Mouse (Mus musculus) limb, embryonic 13.5 days (tissue): ENCODE data around the gene Rpl10a. TPM values are rescaled to one million over a fixed set of nuclear protein-coding genes. Genes with fewer than 3 reads are reported as not detected.

Experiments used
- ATAC-seq: fragments of 200-750 bp; cut with Nextera tagmentation; 2 replicates; pipeline ENCODE4 v1.8.0; 2017; ENCODE audit warnings: low read depth, moderate number of reproducible peaks, moderate TSS enrichment; ENCODE audit not compliant: low FRiP score
- H3K27ac ChIP-seq: fragments of 300-500 bp; sonication (generic); 2 replicates; pipeline ENCODE4 v1.5.1; 2015; ENCODE audit warnings: inconsistent platforms, mild to moderate bottlenecking, moderate library complexity
- H3K27me3 ChIP-seq: fragments of 300-500 bp; sonication (generic); 2 replicates; pipeline ENCODE4 v1.6.1; 2015; ENCODE audit warnings: mild to moderate bottlenecking, inconsistent platforms
- H3K36me3 ChIP-seq: fragments of 300-500 bp; sonication (generic); 2 replicates; pipeline ENCODE4 v1.6.1; 2015; ENCODE audit warnings: inconsistent platforms, mild to moderate bottlenecking, moderate library complexity
- H3K4me1 ChIP-seq: fragments of 300-500 bp; sonication (generic); 2 replicates; pipeline ENCODE4 v1.6.1; 2015; ENCODE audit warnings: inconsistent platforms
- H3K4me2 ChIP-seq: fragments of 300-500 bp; sonication (generic); replicated peaks from 2 replicates; pipeline ENCODE4 v1.6.1; 2015; ENCODE audit warnings: inconsistent platforms, mild to moderate bottlenecking, moderate library complexity
- H3K4me3 ChIP-seq: fragments of 300-500 bp; sonication (generic); 2 replicates; pipeline ENCODE4 v1.5.1; 2015; ENCODE audit warnings: moderate library complexity, mild to moderate bottlenecking, inconsistent platforms
- H3K9ac ChIP-seq: fragments of 300-500 bp; sonication (generic); 2 replicates; pipeline ENCODE4 v1.6.1; 2015; ENCODE audit warnings: mild to moderate bottlenecking, inconsistent platforms
- H3K9me3 ChIP-seq: fragments of 300-500 bp; sonication (generic); 2 replicates; pipeline ENCODE4 v1.6.1; 2016; ENCODE audit warnings: inconsistent platforms
- WGBS: fragments of 180-500 bp; shearing (Covaris S2); methylation state at CpG from one replicate; pipeline ENCODE4 v1.1.7; 2015; 5-methylcytosine and 5-hydroxymethylcytosine counted together
- polyA plus RNA-seq: library from polyadenylated mRNA; unstranded; fragments of >200 nt; fragmentation: Nextera tagmentation; extraction: Ambion mirVana; gene quantifications from 2 replicates; pipeline ENCODE4 v1.2.1, GENCODE M21; 2015

Gene Rpl10a
- polyA plus RNA-seq, 1 experiment from 2014 or later, result 580 TPM

GRCm38 (mm10) chr17:28368449-28368848 is 40.2 kb downstream of the Rpl10a start:
- Histone ChIP-seq H3K9ac (no peak overlapping the region), H3K4me3 (no peak overlapping the region), H3K9me3 (no peaks in the 10 kb centered on the region), H3K27ac (no peak overlapping the region), H3K27me3 (peaks cover 29% of the 10 kb centered on the region), H3K4me1 (peaks cover 17% of the 10 kb centered on the region), H3K36me3 (no peaks in the 10 kb centered on the region), H3K4me2 (no peak overlapping the region)
- WGBS, result 5% methylated on average over 13 of the region's 13 CpGs
- no peak for ATAC-seq

- 81% methylated on average over 5 of the region's 5 CpGs for WGBS
- ATAC-seq, result no peak
- H3K36me3 ChIP-seq, result no peaks in the 10 kb centered on the region
- no peak overlapping the region for H3K4me3 ChIP-seq
- no peaks in the 10 kb centered on the region for H3K9me3 ChIP-seq
- H3K4me1 ChIP-seq, result peaks cover 10% of the 10 kb centered on the region
- no peak overlapping the region for H3K27ac ChIP-seq
- no peak overlapping the region for H3K9ac ChIP-seq
- no peak overlapping the region for H3K4me2 ChIP-seq
- H3K27me3 ChIP-seq, result peaks cover 29% of the 10 kb centered on the region
Observed at GRCm38 (mm10) chr17:28369056-28369455, 40.8 kb downstream of the Rpl10a start.

GRCm38 (mm10) chr17:28371286-28371685 is 43.0 kb downstream of the Rpl10a start:
- WGBS, result 61% methylated on average over 2 of the region's 2 CpGs
- no peak overlapping the region for H3K4me3 ChIP-seq

GRCm38 (mm10) chr17:28371941-28372340 is 43.7 kb downstream of the Rpl10a start:
- peaks cover 38% of the 10 kb centered on the region for H3K27me3 ChIP-seq
- H3K36me3 ChIP-seq, result no peaks in the 10 kb centered on the region
- no peak overlapping the region for H3K4me3 ChIP-seq
- no peak for ATAC-seq
- H3K9ac ChIP-seq, result no peak overlapping the region
- H3K9me3 ChIP-seq, result no peaks in the 10 kb centered on the region
- 74% methylated on average over 1 of the region's 1 CpGs for WGBS
- no peak overlapping the region for H3K27ac ChIP-seq
- no peaks in the 10 kb centered on the region for H3K4me1 ChIP-seq
- H3K4me2 ChIP-seq, result no peak overlapping the region

More at GRCm38 (mm10) chr17:28371286-28371685, 43.0 kb downstream of the Rpl10a start:
- Histone ChIP-seq H3K27ac (no peak overlapping the region), H3K4me2 (no peak overlapping the region), H3K27me3 (peaks cover 32% of the 10 kb centered on the region), H3K36me3 (no peaks in the 10 kb centered on the region), H3K9me3 (no peaks in the 10 kb centered on the region), H3K9ac (no peak overlapping the region), H3K4me1 (no peaks in the 10 kb centered on the region)
- ATAC-seq, result no peak

GRCm38 (mm10) chr17:28373821-28374220 is 45.5 kb downstream of the Rpl10a start:
- 15% methylated on average over 10 of the region's 10 CpGs for WGBS
- no peaks in the 10 kb centered on the region for H3K4me1 ChIP-seq
- H3K27me3 ChIP-seq, result peaks cover 45% of the 10 kb centered on the region
- H3K36me3 ChIP-seq, result no peaks in the 10 kb centered on the region
- H3K4me2 ChIP-seq, result no peak overlapping the region
- H3K4me3 ChIP-seq, result no peak overlapping the region
- no peak overlapping the region for H3K9ac ChIP-seq
- no peaks in the 10 kb centered on the region for H3K9me3 ChIP-seq
- no peak for ATAC-seq
- H3K27ac ChIP-seq, result no peak overlapping the region

DNA sequence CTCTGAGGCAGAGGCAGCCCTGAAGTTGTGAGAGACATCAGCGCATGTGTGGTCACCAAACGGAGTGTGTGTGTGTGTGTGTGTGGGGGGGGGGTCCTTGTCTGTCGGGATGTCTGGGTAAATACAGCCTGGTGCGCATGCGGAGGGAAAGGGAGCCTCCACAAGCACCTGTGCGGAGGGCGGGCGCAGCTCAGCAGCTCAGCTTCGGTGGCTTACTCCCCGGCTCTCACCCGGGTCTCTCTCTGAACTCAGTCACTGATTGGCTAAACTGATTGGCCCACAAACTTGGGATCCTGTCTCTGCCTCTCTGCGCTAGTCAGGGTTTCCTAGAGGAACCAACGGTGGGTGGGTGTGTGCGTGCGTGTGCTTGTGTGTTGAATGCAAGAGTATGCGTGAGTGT is 46.2 kb downstream of the Rpl10a start:
- no peak overlapping the region for H3K9ac ChIP-seq
- H3K27me3 ChIP-seq, result peaks cover 45% of the 10 kb centered on the region
- no peaks in the 10 kb centered on the region for H3K36me3 ChIP-seq
- H3K4me3 ChIP-seq, result no peak overlapping the region
- no peak for ATAC-seq
- WGBS, result 15% methylated on average over 16 of the region's 16 CpGs
- no peak overlapping the region for H3K4me2 ChIP-seq
- no peaks in the 10 kb centered on the region for H3K4me1 ChIP-seq
- H3K27ac ChIP-seq, result no peak overlapping the region
- H3K9me3 ChIP-seq, result no peaks in the 10 kb centered on the region

DNA sequence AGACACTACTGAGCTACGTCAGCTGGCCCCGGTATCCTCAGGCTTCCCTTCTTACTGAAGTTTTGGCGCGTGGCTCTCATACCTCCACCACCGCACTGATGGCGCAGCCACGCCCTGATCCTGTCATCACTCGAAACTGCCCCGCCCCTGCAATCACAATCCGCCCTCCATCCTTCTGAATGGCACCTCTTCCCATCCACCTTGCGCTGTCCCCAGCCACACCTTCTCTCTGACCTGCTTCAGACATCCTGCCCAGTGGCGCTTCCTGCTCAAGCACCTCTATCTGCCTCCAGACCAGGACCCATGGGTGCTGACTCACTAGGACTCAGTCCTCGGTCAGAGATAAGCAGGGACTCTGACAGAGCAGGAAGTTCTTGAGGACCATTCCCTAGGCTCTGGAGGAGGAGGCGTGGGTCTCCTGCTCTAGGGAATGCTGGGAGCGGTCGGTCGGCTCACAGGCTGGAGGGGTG is 47.4 kb downstream of the Rpl10a start:
- Histone ChIP-seq H3K9me3 (no peaks in the 10 kb centered on the region), H3K4me1 (no peaks in the 10 kb centered on the region), H3K27me3 (peaks cover 49% of the 10 kb centered on the region), H3K27ac (no peak overlapping the region), H3K36me3 (no peaks in the 10 kb centered on the region), H3K9ac (no peak overlapping the region), H3K4me2 (no peak overlapping the region), H3K4me3 (no peak overlapping the region)
- 8% methylated on average over 17 of the region's 17 CpGs for WGBS
- no peak for ATAC-seq

DNA sequence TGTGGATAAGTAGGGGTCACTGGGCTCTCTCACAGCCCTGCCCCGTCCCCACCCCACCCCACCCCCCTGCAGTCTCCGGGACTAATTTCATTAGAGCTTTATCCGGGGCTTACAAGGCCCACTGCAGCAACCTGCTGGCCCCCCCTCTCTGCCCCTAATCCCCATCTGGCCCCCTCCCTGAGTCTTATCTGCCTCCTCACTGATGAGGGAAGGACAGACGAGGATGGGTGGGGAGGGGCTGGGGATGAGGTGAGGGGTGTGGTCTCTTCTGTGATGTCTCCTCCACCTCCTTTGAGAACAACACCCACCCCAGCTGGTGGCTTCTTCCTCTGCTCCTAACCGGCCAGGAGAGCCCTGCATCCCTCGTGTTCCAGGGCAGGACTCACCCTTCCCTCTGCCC is 52.0 kb downstream of the Rpl10a start:
- Histone ChIP-seq H3K9me3 (no peaks in the 10 kb centered on the region), H3K4me2 (no peak overlapping the region), H3K27me3 (peaks cover 29% of the 10 kb centered on the region), H3K36me3 (no peaks in the 10 kb centered on the region), H3K27ac (no peak overlapping the region), H3K4me3 (no peak overlapping the region), H3K4me1 (no peaks in the 10 kb centered on the region), H3K9ac (no peak overlapping the region)
- WGBS, result 5% methylated on average over 6 of the region's 6 CpGs
- no peak for ATAC-seq

Other genes with a start within 250 kb of the Rpl10a start
- gene Tcp11, start 247.8 kb upstream of the Rpl10a start, polyA plus RNA-seq, result 1.4 and 1.9 TPM in 2 replicates
- 10.3 and 11.3 TPM in 2 replicates for gene Scube3, start 186.3 kb upstream of the Rpl10a start, polyA plus RNA-seq
- gene Zfp523, start 151.3 kb upstream of the Rpl10a start, polyA plus RNA-seq, result 42.2 and 43.6 TPM in 2 replicates
- 10.8 and 12.1 TPM in 2 replicates for gene Def6, start 120.7 kb upstream of the Rpl10a start, polyA plus RNA-seq
- gene Ppard, start 95.8 kb upstream of the Rpl10a start, polyA plus RNA-seq, result 3.0 and 3.4 TPM in 2 replicates
- gene Fance, start 15.0 kb upstream of the Rpl10a start, polyA plus RNA-seq, result 36.0 and 37.3 TPM in 2 replicates
- 14.9 and 15.4 TPM in 2 replicates for gene Tead3, start 22.3 kb downstream of the Rpl10a start, polyA plus RNA-seq
- gene Tulp1, start 36.8 kb downstream of the Rpl10a start, polyA plus RNA-seq, result 7.1 and 7.5 TPM in 2 replicates
- gene Fkbp5, start 189.1 kb downstream of the Rpl10a start, polyA plus RNA-seq, result 26.2 and 27.3 TPM in 2 replicates
- not detected in 2 replicates for gene Armc12, start 202.3 kb downstream of the Rpl10a start, polyA plus RNA-seq
- not detected in 2 replicates for gene Clpsl2, start 220.9 kb downstream of the Rpl10a start, polyA plus RNA-seq
- 0.60 and 0.91 TPM in 2 replicates for gene Clps, start 232.3 kb downstream of the Rpl10a start, polyA plus RNA-seq
- gene Lhfpl5, start 247.2 kb downstream of the Rpl10a start, polyA plus RNA-seq, result 0.46 and 0.56 TPM in 2 replicates